ENCODE assay signal across 8 mouse cellular contexts in the genomic region with DNA sequence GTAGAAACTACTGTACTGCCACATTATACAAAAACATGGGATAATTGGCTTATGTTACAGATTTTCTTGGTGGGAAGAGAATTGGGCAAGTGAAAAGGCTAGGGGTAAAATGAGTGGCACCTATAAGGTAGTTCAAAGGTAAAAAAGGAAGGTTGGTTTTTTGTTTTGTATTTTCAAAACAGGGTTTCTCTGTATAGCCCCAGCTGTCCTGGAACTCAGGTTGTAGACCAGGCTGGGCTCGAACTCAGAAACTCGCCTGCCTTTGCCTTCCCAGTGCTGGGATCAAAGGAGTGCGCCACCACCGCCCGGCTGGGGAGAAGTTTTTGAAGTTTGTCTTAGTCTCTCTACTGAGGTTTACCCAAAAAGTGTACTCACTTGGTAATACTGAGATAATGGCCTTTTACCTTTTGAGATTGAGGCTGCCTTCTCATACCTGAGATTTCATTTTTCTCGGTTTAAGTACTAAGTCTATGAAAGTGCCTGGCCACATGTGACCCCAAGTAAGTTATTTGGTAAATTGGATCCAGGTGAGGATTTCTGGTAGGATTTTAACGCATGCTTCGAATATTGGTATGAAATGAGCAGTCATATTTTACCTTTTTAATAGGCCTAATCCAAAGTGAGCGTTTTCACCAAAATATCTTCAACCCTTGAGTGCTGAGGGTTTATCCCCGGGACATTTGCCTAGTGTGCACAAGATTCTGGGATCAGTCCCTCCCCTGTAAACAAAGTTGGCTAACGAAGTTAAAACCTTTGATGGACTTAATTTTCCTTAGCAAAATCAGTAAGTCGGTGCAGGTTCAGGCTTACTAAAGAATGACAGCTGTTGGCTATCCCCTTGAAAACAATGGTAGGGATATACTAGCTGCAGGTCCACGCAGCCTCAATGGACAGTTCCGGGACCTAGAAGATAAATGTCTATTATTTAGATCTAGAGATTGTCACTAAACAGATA. TPM values are rescaled to one million over a fixed set of nuclear protein-coding genes. Genes with fewer than 3 reads are reported as not detected.
DNase-seq lines count a peak whose midpoint lies in the region; ATAC-seq and TF ChIP-seq lines count a peak whose summit lies in the region.
"Had no signal": no experiment of that assay in that cellular context is flagged by ENCODE, and none has a peak within 500 bp of the region (broad histone marks: within the 10 kb centered on the region; RNA-seq: fewer than 3 reads in every experiment).

No protein-coding gene starts in this region.

- 0 out of 2 replicates have a peak, but pooled peaks have one; percentile 38 for TF ChIP-seq POLR2A in embryonic fibroblast, embryonic 13.5 days (IDR thresholded peaks at IDR 0.05; ENCODE audit: low read depth, low read length)

- WGBS in lung, embryonic 14.5 days, result 39% methylated on average over 14 of the region's 14 CpGs
- WGBS in liver, embryonic 14.5 days (ENCODE audit: insufficient replicate concordance), result 37% methylated on average over 14 of the region's 14 CpGs

- no peaks in the 10 kb centered on the region for H3K27me3 ChIP-seq in lung, embryonic 14.5 days (ENCODE audit: insufficient read depth, low read length)
- no peaks in the 10 kb centered on the region for H3K27me3 ChIP-seq in G1E (ENCODE audit: insufficient read depth, low read length)
- no peaks in the 10 kb centered on the region for H3K27me3 ChIP-seq in liver, embryonic 14.5 days (ENCODE audit: control insufficient read depth, insufficient read depth, low read length)

- H3K9ac ChIP-seq in lung, embryonic 14.5 days, result no peak overlapping the region
- no peak overlapping the region for H3K9ac ChIP-seq in liver, embryonic 14.5 days (replicated peaks)

- H3K9me3 ChIP-seq in lung, embryonic 14.5 days (ENCODE audit: low read depth, low read length), result no peaks in the 10 kb centered on the region
- H3K9me3 ChIP-seq in G1E (replicated peaks), result no peaks in the 10 kb centered on the region
- H3K9me3 ChIP-seq in liver, embryonic 14.5 days (ENCODE audit: control insufficient read depth, low read length), result no peaks in the 10 kb centered on the region

- peak; percentile 62 for DNase-seq in lung, embryonic 14.5 days
- no peak for DNase-seq in lung, postnatal 4 days
- DNase-seq in G1E (ENCODE audit: low spot score), result no peak
- DNase-seq in liver, embryonic 14.5 days (ENCODE audit: low read depth in 3 of 3, low spot score in 3 of 3), result no peak
- no peak for DNase-seq in cerebellum, adult 9-11 months
- DNase-seq in layer of hippocampus, adult 18-20 months (ENCODE audit: low spot score in 2 of 2), result no peak
- DNase-seq: adrenal gland, adult 2 months had no signal

- TF ChIP-seq EP300 in liver, embryonic 14.5 days (IDR thresholded peaks at IDR 0.05; ENCODE audit: low read depth), result no peak

- no peaks in the 10 kb centered on the region for H3K4me1 ChIP-seq in lung, embryonic 14.5 days (ENCODE audit: insufficient read depth)
- H3K4me1 ChIP-seq in G1E (ENCODE audit: insufficient read depth, low read depth, low read length), result no peaks in the 10 kb centered on the region
- no peaks in the 10 kb centered on the region for H3K4me1 ChIP-seq in embryonic fibroblast, embryonic 13.5 days (ENCODE audit: control insufficient read depth, insufficient read depth, low read length)
- no peaks in the 10 kb centered on the region for H3K4me1 ChIP-seq in liver, embryonic 14.5 days (replicated peaks; ENCODE audit: control insufficient read depth in 2 of 2, insufficient read depth in 2 of 2, low read length in 1 of 2)

- H3K4me2 ChIP-seq in lung, embryonic 14.5 days, result no peak overlapping the region
- H3K4me2 ChIP-seq in liver, embryonic 14.5 days (ENCODE audit: low read depth), result no peak overlapping the region

- H3K36me3 ChIP-seq in lung, embryonic 14.5 days (ENCODE audit: insufficient read depth), result peaks cover 16% of the 10 kb centered on the region
- H3K36me3 ChIP-seq in G1E (replicated peaks), result peaks cover 18% of the 10 kb centered on the region
- peaks cover 8% of the 10 kb centered on the region for H3K36me3 ChIP-seq in liver, embryonic 14.5 days (replicated peaks; ENCODE audit: control insufficient read depth, insufficient read depth, low read depth)

- H3K27ac ChIP-seq in lung, embryonic 14.5 days (ENCODE audit: low read depth), result no peak overlapping the region
- H3K27ac ChIP-seq in embryonic fibroblast, embryonic 13.5 days (ENCODE audit: insufficient read depth, low read length), result no peak overlapping the region
- no peak overlapping the region for H3K27ac ChIP-seq in liver, embryonic 14.5 days

- TF ChIP-seq CTCF in lung, embryonic 14.5 days (IDR thresholded peaks at IDR 0.05; ENCODE audit: low read depth), result no peak
- TF ChIP-seq CTCF in G1E (IDR thresholded peaks at IDR 0.05; ENCODE audit: low read depth, low read length), result no peak
- TF ChIP-seq CTCF in embryonic fibroblast, embryonic 13.5 days (IDR thresholded peaks at IDR 0.05; ENCODE audit: borderline replicate concordance, insufficient read depth, low read length), result no peak
- no peak for TF ChIP-seq CTCF in liver, embryonic 14.5 days (IDR thresholded peaks at IDR 0.05; ENCODE audit: low read depth)

- peak; percentile 26; the same call in 1 of the 2 replicates for ATAC-seq in lung, embryonic 14.5 days (ENCODE audit: insufficient read depth)
- peak; percentile 16; the same call in 1 of the 2 replicates for ATAC-seq in G1E (ENCODE audit: extremely low read depth, insufficient number of reproducible peaks, low FRiP score, poor library complexity, severe bottlenecking)
- peak; percentile 34; the same call in 1 of the 2 replicates for ATAC-seq in liver, embryonic 14.5 days (ENCODE audit: insufficient read depth)

- H3K4me3 ChIP-seq in lung, embryonic 14.5 days (ENCODE audit: low read depth, low read length), result no peak overlapping the region
- H3K4me3 ChIP-seq in G1E (ENCODE audit: low read depth, low read length), result no peak overlapping the region
- H3K4me3 ChIP-seq in embryonic fibroblast, embryonic 13.5 days (ENCODE audit: insufficient read depth, low read length), result no peak overlapping the region
- H3K4me3 ChIP-seq in liver, embryonic 14.5 days (ENCODE audit: insufficient read depth in 1 of 2, low read depth in 2 of 2, low read length in 2 of 2), result no peak overlapping the region

RNA-seq across cellular contexts. Expression of a gene that starts 10.7 kb away (rescaled TPM):
- polyA plus RNA-seq in lung, embryonic 14.5 days (2014; fragmentation: Nextera tagmentation; extraction: Ambion mirVana), result 302 and 305 TPM in 2 replicates
- total RNA-seq in G1E (2014; fragmentation: Nextera tagmentation) (576 and 627 TPM in 2 replicates), G1E (2017) (136 and 215 TPM in 2 replicates)
- polyA plus RNA-seq in G1E (2012), result 283 and 509 TPM in 2 replicates
- 192 and 279 TPM in 2 replicates for polyA plus RNA-seq in embryonic fibroblast, embryonic 13.5 days (2011; ENCODE audit: insufficient read length, low read depth, missing spikeins)
- polyA plus RNA-seq in liver, embryonic 14.5 days (2012; rRNA removed), result 189 and 409 TPM in 2 replicates
- polyA plus RNA-seq in liver, embryonic 14.5 days (2014; fragmentation: Nextera tagmentation; extraction: Ambion mirVana), result 85.0 and 93.4 TPM in 2 replicates
- 100 to 1,000 TPM; 289 to 299 TPM for total RNA-seq in layer of hippocampus, adult 18-20 months (2021)

RNA-seq across cellular contexts. Expression of a gene that starts 34.7 kb away (rescaled TPM):
- 73.9 and 84.5 TPM in 2 replicates for polyA plus RNA-seq in lung, embryonic 14.5 days (2014; fragmentation: Nextera tagmentation; extraction: Ambion mirVana)
- total RNA-seq in G1E (2014; fragmentation: Nextera tagmentation) (104 and 113 TPM in 2 replicates), G1E (2017) (96.8 and 99.5 TPM in 2 replicates)
- polyA plus RNA-seq in G1E (2012), result 9.1 and 12.4 TPM in 2 replicates
- polyA plus RNA-seq in embryonic fibroblast, embryonic 13.5 days (2011; ENCODE audit: insufficient read length, low read depth, missing spikeins), result 130 and 137 TPM in 2 replicates
- 24.7 and 30.4 TPM in 2 replicates for polyA plus RNA-seq in liver, embryonic 14.5 days (2012; rRNA removed)
- 40.0 and 42.2 TPM in 2 replicates for polyA plus RNA-seq in liver, embryonic 14.5 days (2014; fragmentation: Nextera tagmentation; extraction: Ambion mirVana)
- 10 to 100 TPM; 14.5 to 16.3 TPM for total RNA-seq in layer of hippocampus, adult 18-20 months (2021)
